Mouse (Mus musculus): ENCODE data around the gene Cep85l. TPM values are rescaled to one million over a fixed set of nuclear protein-coding genes. Genes with fewer than 3 reads are reported as not detected.

Cep85l gene
- total and polyA plus RNA-seq, 2 experiments from 2014 or later, result 6.0 to 15.2 TPM

- H3K9ac ChIP-seq (replicated peaks; ENCODE audit: low read length, poor library complexity, severe bottlenecking), result no peak overlapping the region
- no peaks in the 10 kb centered on the region for H3K36me3 ChIP-seq (ENCODE audit: insufficient read depth, low read length)
- H3K4me2 ChIP-seq (ENCODE audit: low read depth, low read length, poor library complexity, severe bottlenecking), result no peak overlapping the region
- no peaks in the 10 kb centered on the region for H3K27me3 ChIP-seq (ENCODE audit: insufficient read depth, low read length)
- ATAC-seq (ENCODE audit: low FRiP score) (no peak), DNase-seq (ENCODE audit: low spot score) (no peak)
- H3K4me3 ChIP-seq (ENCODE audit: low read depth, low read length), result no peak overlapping the region
- TF ChIP-seq CTCF (IDR thresholded peaks at IDR 0.05), result no peak
- 30% methylated on average over 6 of the region's 6 CpGs for WGBS
- H3K27ac ChIP-seq (ENCODE audit: low read depth, low read length), result no peak overlapping the region
- H3K9me3 ChIP-seq (ENCODE audit: low read length), result no peaks in the 10 kb centered on the region
- H3K4me1 ChIP-seq (ENCODE audit: insufficient read depth, low read length), result no peaks in the 10 kb centered on the region
These were observed 34.6 kb upstream of the Cep85l start for GRCm38 (mm10) chr10:53414092-53415085.

- 93% methylated on average over 3 of the region's 3 CpGs for WGBS
- H3K4me2 ChIP-seq (ENCODE audit: low read depth, low read length, poor library complexity, severe bottlenecking), result no peak overlapping the region
- TF ChIP-seq CTCF (IDR thresholded peaks at IDR 0.05), result no peak
- no peak overlapping the region for H3K27ac ChIP-seq (ENCODE audit: low read depth, low read length)
- H3K4me1 ChIP-seq (ENCODE audit: insufficient read depth, low read length), result no peaks in the 10 kb centered on the region
- H3K36me3 ChIP-seq (ENCODE audit: insufficient read depth, low read length), result no peaks in the 10 kb centered on the region
- ATAC-seq (ENCODE audit: low FRiP score) (no peak), DNase-seq (ENCODE audit: low spot score) (no peak)
- H3K27me3 ChIP-seq (ENCODE audit: insufficient read depth, low read length), result no peaks in the 10 kb centered on the region
- H3K4me3 ChIP-seq (ENCODE audit: low read depth, low read length), result no peak overlapping the region
- H3K9me3 ChIP-seq (ENCODE audit: low read length), result no peaks in the 10 kb centered on the region
- H3K9ac ChIP-seq (replicated peaks; ENCODE audit: low read length, poor library complexity, severe bottlenecking), result no peak overlapping the region
These were observed 33.2 kb upstream of the Cep85l start for GRCm38 (mm10) chr10:53412936-53413335.

- no peak overlapping the region for H3K9ac ChIP-seq (replicated peaks; ENCODE audit: low read length, poor library complexity, severe bottlenecking)
- no peak overlapping the region for H3K4me3 ChIP-seq (ENCODE audit: low read depth, low read length)
- H3K27ac ChIP-seq (ENCODE audit: low read depth, low read length), result no peak overlapping the region
- H3K9me3 ChIP-seq (ENCODE audit: low read length), result no peaks in the 10 kb centered on the region
- no peaks in the 10 kb centered on the region for H3K27me3 ChIP-seq (ENCODE audit: insufficient read depth, low read length)
- TF ChIP-seq CTCF (IDR thresholded peaks at IDR 0.05), result no peak
- no peak for ATAC-seq (ENCODE audit: low FRiP score)
- WGBS, result 83% methylated on average over 2 of the region's 2 CpGs
- H3K4me2 ChIP-seq (ENCODE audit: low read depth, low read length, poor library complexity, severe bottlenecking), result no peak overlapping the region
- no peaks in the 10 kb centered on the region for H3K36me3 ChIP-seq (ENCODE audit: insufficient read depth, low read length)
- no peaks in the 10 kb centered on the region for H3K4me1 ChIP-seq (ENCODE audit: insufficient read depth, low read length)
- no peak for DNase-seq (ENCODE audit: low spot score)
These were observed 32.4 kb upstream of the Cep85l start for GRCm38 (mm10) chr10:53412165-53412564.

GRCm38 (mm10) chr10:53410831-53411230, 31.1 kb upstream of the Cep85l start:
- TF ChIP-seq CTCF (IDR thresholded peaks at IDR 0.05), result no peak
- Histone ChIP-seq H3K27me3 (ENCODE audit: insufficient read depth, low read length) (no peaks in the 10 kb centered on the region), H3K4me3 (ENCODE audit: low read depth, low read length) (no peak overlapping the region), H3K4me2 (ENCODE audit: low read depth, low read length, poor library complexity, severe bottlenecking) (no peak overlapping the region), H3K27ac (ENCODE audit: low read depth, low read length) (no peak overlapping the region), H3K9ac (replicated peaks; ENCODE audit: low read length, poor library complexity, severe bottlenecking) (no peak overlapping the region), H3K4me1 (ENCODE audit: insufficient read depth, low read length) (no peaks in the 10 kb centered on the region), H3K9me3 (ENCODE audit: low read length) (no peaks in the 10 kb centered on the region), H3K36me3 (ENCODE audit: insufficient read depth, low read length) (no peaks in the 10 kb centered on the region)
- ATAC-seq (ENCODE audit: low FRiP score) (no peak), DNase-seq (ENCODE audit: low spot score) (no peak)
- 78% methylated on average over 2 of the region's 2 CpGs for WGBS

GRCm38 (mm10) chr10:53407422-53407821, 27.7 kb upstream of the Cep85l start:
- Histone ChIP-seq H3K4me3 (ENCODE audit: low read depth, low read length) (no peak overlapping the region), H3K9ac (replicated peaks; ENCODE audit: low read length, poor library complexity, severe bottlenecking) (no peak overlapping the region), H3K27me3 (ENCODE audit: insufficient read depth, low read length) (no peaks in the 10 kb centered on the region), H3K4me2 (ENCODE audit: low read depth, low read length, poor library complexity, severe bottlenecking) (no peak overlapping the region), H3K36me3 (ENCODE audit: insufficient read depth, low read length) (no peaks in the 10 kb centered on the region), H3K27ac (ENCODE audit: low read depth, low read length) (no peak overlapping the region), H3K4me1 (ENCODE audit: insufficient read depth, low read length) (no peaks in the 10 kb centered on the region), H3K9me3 (ENCODE audit: low read length) (no peaks in the 10 kb centered on the region)
- ATAC-seq (ENCODE audit: low FRiP score), result no peak
- DNase-seq (ENCODE audit: low spot score), result no peak
- no peak for TF ChIP-seq CTCF (IDR thresholded peaks at IDR 0.05)
- WGBS, result 76% methylated on average over 4 of the region's 4 CpGs

DNA sequence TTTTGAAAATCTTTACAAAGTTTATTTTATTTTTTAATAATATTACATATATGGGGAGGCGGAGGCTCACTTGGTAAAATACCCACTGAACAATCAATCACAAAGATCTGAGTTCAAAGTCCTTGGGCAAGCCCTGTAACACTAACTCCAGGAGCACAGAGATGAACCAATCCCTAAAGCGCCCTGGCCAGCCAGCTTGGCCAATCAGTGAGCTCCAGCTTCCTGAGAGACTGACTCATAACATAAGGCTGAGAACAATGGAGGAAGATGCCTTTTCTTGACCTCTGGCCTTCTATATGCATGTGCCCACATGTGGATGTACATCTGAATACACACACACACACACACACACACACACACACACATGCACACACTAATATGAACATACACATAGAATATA, 27.1 kb upstream of the Cep85l start:
- ATAC-seq (ENCODE audit: low FRiP score), result no peak
- no peak overlapping the region for H3K9ac ChIP-seq (replicated peaks; ENCODE audit: low read length, poor library complexity, severe bottlenecking)
- no peak overlapping the region for H3K4me2 ChIP-seq (ENCODE audit: low read depth, low read length, poor library complexity, severe bottlenecking)

More for the DNA sequence above, 27.1 kb upstream of the Cep85l start:
- Histone ChIP-seq H3K9me3 (ENCODE audit: low read length) (no peaks in the 10 kb centered on the region), H3K27ac (ENCODE audit: low read depth, low read length) (no peak overlapping the region), H3K4me3 (ENCODE audit: low read depth, low read length) (no peak overlapping the region), H3K4me1 (ENCODE audit: insufficient read depth, low read length) (no peaks in the 10 kb centered on the region), H3K27me3 (ENCODE audit: insufficient read depth, low read length) (no peaks in the 10 kb centered on the region), H3K36me3 (ENCODE audit: insufficient read depth, low read length) (no peaks in the 10 kb centered on the region)
- no peak for TF ChIP-seq CTCF (IDR thresholded peaks at IDR 0.05)
- DNase-seq (ENCODE audit: low spot score), result no peak
- WGBS, result 91% methylated on average over 2 of the region's 2 CpGs

Data from midbrain, postnatal 0 days (tissue).